9 mouse cellular contexts compared by ENCODE assay signal in genomic region chr16:97286717-97287116, GRCm38 (mm10).
DNase-seq lines count a peak whose midpoint lies in the region; ATAC-seq and TF ChIP-seq lines count a peak whose summit lies in the region.
"Had no signal": no experiment of that assay in that cellular context is flagged by ENCODE, and none has a peak within 500 bp of the region (broad histone marks: within the 10 kb centered on the region; RNA-seq: fewer than 3 reads in every experiment).

No protein-coding gene starts in this region.

- H3K36me3 ChIP-seq in limb, embryonic 14.5 days (ENCODE audit: control insufficient read depth, insufficient read depth, low read length), result no peaks in the 10 kb centered on the region
- no peaks in the 10 kb centered on the region for H3K36me3 ChIP-seq in limb, embryonic 10.5 days
- H3K36me3 ChIP-seq in liver, embryonic 11.5 days (ENCODE audit: control insufficient read depth, insufficient read depth, low read length), result no peaks in the 10 kb centered on the region

- no peaks in the 10 kb centered on the region for H3K9me3 ChIP-seq in limb, embryonic 14.5 days (ENCODE audit: control insufficient read depth, low read length)
- H3K9me3 ChIP-seq in limb, embryonic 10.5 days (replicated peaks), result no peaks in the 10 kb centered on the region
- no peaks in the 10 kb centered on the region for H3K9me3 ChIP-seq in liver, embryonic 11.5 days (ENCODE audit: control insufficient read depth, low read length)

- peak; percentile 28 for DNase-seq in embryo, embryonic 10.5 days (ENCODE audit: low spot score)
- DNase-seq in embryo, embryonic 11 days, result no peak
- peak; percentile 55 for DNase-seq in limb, embryonic 14.5 days (ENCODE audit: low spot score)
- no peak for DNase-seq in limb, embryonic 10.5 days (ENCODE audit: low spot score)
- peak; percentile 80 for DNase-seq in layer of hippocampus, adult 9-11 months
- peak; percentile 69 to 70 for DNase-seq in right cerebral cortex, postnatal 36 days (ENCODE audit: low spot score in 2 of 2)
- no peak for DNase-seq in liver, embryonic 11.5 days (ENCODE audit: low spot score)
- no peak for DNase-seq in spleen, adult 12 weeks (ENCODE audit: low spot score)
- DNase-seq: B cell, adult 2 months had no signal

- no peaks in the 10 kb centered on the region; the same call in 1 of the 2 replicates for H3K4me1 ChIP-seq in limb, embryonic 14.5 days (ENCODE audit: control insufficient read depth, insufficient read depth, low read length)
- H3K4me1 ChIP-seq in limb, embryonic 10.5 days, result no peaks in the 10 kb centered on the region
- H3K4me1 ChIP-seq in liver, embryonic 11.5 days (replicated peaks; ENCODE audit: control insufficient read depth, insufficient read depth, low read length), result peaks cover 3% of the 10 kb centered on the region; the same call in 1 of the 2 replicates

- no peak for TF ChIP-seq POLR2A in limb, embryonic 14.5 days (IDR thresholded peaks at IDR 0.05; ENCODE audit: borderline replicate concordance, extremely low read depth, insufficient read depth, insufficient read length)

- no peaks in the 10 kb centered on the region for H3K27me3 ChIP-seq in limb, embryonic 14.5 days (ENCODE audit: control insufficient read depth, insufficient read depth, low read length)
- no peaks in the 10 kb centered on the region for H3K27me3 ChIP-seq in limb, embryonic 10.5 days (ENCODE audit: low read depth, poor library complexity, severe bottlenecking)
- no peaks in the 10 kb centered on the region for H3K27me3 ChIP-seq in liver, embryonic 11.5 days (replicated peaks; ENCODE audit: control insufficient read depth, insufficient read depth, low read length)

- H3K4me2 ChIP-seq in limb, embryonic 14.5 days (replicated peaks; ENCODE audit: low read depth, low read length, severe bottlenecking), result no peak overlapping the region
- no peak overlapping the region for H3K4me2 ChIP-seq in liver, embryonic 11.5 days

- 36% methylated on average over 3 of the region's 3 CpGs for WGBS in limb, embryonic 14.5 days
- 27% methylated on average over 3 of the region's 3 CpGs for WGBS in limb, embryonic 10.5 days
- 42% methylated on average over 3 of the region's 3 CpGs for WGBS in liver, embryonic 11.5 days

- H3K27ac ChIP-seq in limb, embryonic 14.5 days (replicated peaks; ENCODE audit: low read depth, low read length), result no peak overlapping the region
- H3K27ac ChIP-seq in limb, embryonic 10.5 days, result no peak overlapping the region
- no peak overlapping the region for H3K27ac ChIP-seq in liver, embryonic 11.5 days (ENCODE audit: low read depth, low read length)

- no peak overlapping the region for H3K4me3 ChIP-seq in limb, embryonic 14.5 days (replicated peaks; ENCODE audit: low read length)
- no peak overlapping the region for H3K4me3 ChIP-seq in limb, embryonic 10.5 days
- H3K4me3 ChIP-seq in liver, embryonic 11.5 days (ENCODE audit: low read depth, low read length), result no peak overlapping the region

- no peak; the same call in 1 of the 2 replicates for ATAC-seq in limb, embryonic 14.5 days (ENCODE audit: low FRiP score, low read depth)
- no peak for ATAC-seq in liver, embryonic 11.5 days (replicated peaks; ENCODE audit: low FRiP score)

- H3K9ac ChIP-seq in limb, embryonic 14.5 days (ENCODE audit: low read depth, low read length, severe bottlenecking), result no peak overlapping the region
- no peak overlapping the region for H3K9ac ChIP-seq in liver, embryonic 11.5 days (ENCODE audit: low read depth, low read length)

Comparison
In these comparisons a context has a peak if more than half of its experiments do, and no peak if none do; other contexts are left out.
1. DNase-seq: peak in embryo, embryonic 10.5 days (single experiment), limb, embryonic 14.5 days (single experiment), layer of hippocampus, adult 9-11 months (single experiment) and right cerebral cortex, postnatal 36 days (2 of 2); none in embryo, embryonic 11 days (single experiment), limb, embryonic 10.5 days (single experiment), liver, embryonic 11.5 days (single experiment) and spleen, adult 12 weeks (single experiment).